Mouse (Mus musculus): ENCODE measurements around the gene Fbxw13. TPM values are rescaled to one million over a fixed set of nuclear protein-coding genes. Genes with fewer than 3 reads are reported as not detected.

Fbxw13 gene
- not detected for polyA plus RNA-seq (2014; fragmentation: Illumina TruSeq; extraction: RNeasy Lipid Tissue Mini Kit (QIAGEN cat#74804); ENCODE audit: low replicate concordance)

GRCm38 (mm10) chr9:109195875-109196274 is at the start of gene Fbxw13:
Gene Fbxw13 (minus strand): TSS chr9:109195975.

GRCm38 (mm10) chr9:109234654-109235053 is 38.9 kb upstream of the Fbxw13 start, which contains the start of gene Fbxw20:
Gene Fbxw20 (minus strand): TSS chr9:109234754.

GRCm38 (mm10) chr9:109161941-109162340 is 33.8 kb downstream of the Fbxw13 start, which contains the start of gene Fbxw21:
Gene Fbxw21 (minus strand): TSS chr9:109162041.

Other genes starting within 250 kb of the Fbxw13 start
- not detected for gene Col7a1, start 242.4 kb downstream of the Fbxw13 start, polyA plus RNA-seq (2014; fragmentation: Illumina TruSeq; extraction: RNeasy Lipid Tissue Mini Kit (QIAGEN cat#74804); ENCODE audit: low replicate concordance)
- not detected for gene Ucn2, start 210.0 kb downstream of the Fbxw13 start, polyA plus RNA-seq (2014; fragmentation: Illumina TruSeq; extraction: RNeasy Lipid Tissue Mini Kit (QIAGEN cat#74804); ENCODE audit: low replicate concordance)
- gene Pfkfb4, start 204.2 kb downstream of the Fbxw13 start, polyA plus RNA-seq (2014; fragmentation: Illumina TruSeq; extraction: RNeasy Lipid Tissue Mini Kit (QIAGEN cat#74804); ENCODE audit: low replicate concordance): 2.8 TPM
- gene Shisa5, start 157.4 kb downstream of the Fbxw13 start, polyA plus RNA-seq (2014; fragmentation: Illumina TruSeq; extraction: RNeasy Lipid Tissue Mini Kit (QIAGEN cat#74804); ENCODE audit: low replicate concordance): 11.5 TPM
- not detected for gene Trex1, start 136.2 kb downstream of the Fbxw13 start, polyA plus RNA-seq (2014; fragmentation: Illumina TruSeq; extraction: RNeasy Lipid Tissue Mini Kit (QIAGEN cat#74804); ENCODE audit: low replicate concordance)
- 2.8 TPM for gene Atrip, start 121.9 kb downstream of the Fbxw13 start, polyA plus RNA-seq (2014; fragmentation: Illumina TruSeq; extraction: RNeasy Lipid Tissue Mini Kit (QIAGEN cat#74804); ENCODE audit: low replicate concordance)
- 1.1 TPM for gene Ccdc51, start 113.5 kb downstream of the Fbxw13 start, polyA plus RNA-seq (2014; fragmentation: Illumina TruSeq; extraction: RNeasy Lipid Tissue Mini Kit (QIAGEN cat#74804); ENCODE audit: low replicate concordance)
- gene Tma7, start 113.4 kb downstream of the Fbxw13 start, polyA plus RNA-seq (2014; fragmentation: Illumina TruSeq; extraction: RNeasy Lipid Tissue Mini Kit (QIAGEN cat#74804); ENCODE audit: low replicate concordance): 1,283 TPM
- 0.07 TPM for gene Plxnb1, start 100.6 kb downstream of the Fbxw13 start, polyA plus RNA-seq (2014; fragmentation: Illumina TruSeq; extraction: RNeasy Lipid Tissue Mini Kit (QIAGEN cat#74804); ENCODE audit: low replicate concordance)
- not detected for gene Fbxw21, start 33.9 kb downstream of the Fbxw13 start, polyA plus RNA-seq (2014; fragmentation: Illumina TruSeq; extraction: RNeasy Lipid Tissue Mini Kit (QIAGEN cat#74804); ENCODE audit: low replicate concordance)
- not detected for gene Fbxw20, start 38.8 kb upstream of the Fbxw13 start, polyA plus RNA-seq (2014; fragmentation: Illumina TruSeq; extraction: RNeasy Lipid Tissue Mini Kit (QIAGEN cat#74804); ENCODE audit: low replicate concordance)
- gene Fbxw14, start 91.7 kb upstream of the Fbxw13 start, polyA plus RNA-seq (2014; fragmentation: Illumina TruSeq; extraction: RNeasy Lipid Tissue Mini Kit (QIAGEN cat#74804); ENCODE audit: low replicate concordance): not detected
- not detected for gene Fbxw28, start 143.7 kb upstream of the Fbxw13 start, polyA plus RNA-seq (2014; fragmentation: Illumina TruSeq; extraction: RNeasy Lipid Tissue Mini Kit (QIAGEN cat#74804); ENCODE audit: low replicate concordance)
- not detected for gene Fbxw22, start 208.3 kb upstream of the Fbxw13 start, polyA plus RNA-seq (2014; fragmentation: Illumina TruSeq; extraction: RNeasy Lipid Tissue Mini Kit (QIAGEN cat#74804); ENCODE audit: low replicate concordance)